Mouse (Mus musculus) neural tube, embryonic 14.5 days (tissue): ENCODE measurements around the gene Fcamr. TPM values are rescaled to one million over a fixed set of nuclear protein-coding genes. Genes with fewer than 3 reads are reported as not detected.

Experiments used
- ATAC-seq: fragments of 200-750 bp; cut with Nextera tagmentation; 2 replicates; pipeline ENCODE4 v1.8.0; 2017; ENCODE audit warnings: low read depth, mild to moderate bottlenecking, moderate TSS enrichment, moderate library complexity
- H3K27ac ChIP-seq: fragments of 300-500 bp; sonication (generic); 2 replicates; pipeline ENCODE4 v1.5.1; 2014; ENCODE audit warnings: low read depth, mild to moderate bottlenecking, control low read depth, low read length, moderate library complexity, mixed read lengths
- H3K27me3 ChIP-seq: fragments of 300-500 bp; sonication (generic); 2 replicates; pipeline ENCODE4 v1.6.1; 2014; ENCODE audit warnings: low read length; ENCODE audit not compliant: control insufficient read depth, insufficient read depth
- H3K36me3 ChIP-seq: fragments of 300-500 bp; sonication (generic); 2 replicates; pipeline ENCODE4 v1.6.1; 2014; ENCODE audit warnings: low read length, mixed read lengths; ENCODE audit not compliant: control insufficient read depth, insufficient read depth
- H3K4me1 ChIP-seq: fragments of 300-500 bp; sonication (generic); 2 replicates; pipeline ENCODE4 v1.6.1; 2014; ENCODE audit warnings: low read length; ENCODE audit not compliant: control insufficient read depth, insufficient read depth
- H3K4me2 ChIP-seq: fragments of 300-500 bp; sonication (generic); 2 replicates; pipeline ENCODE4 v1.6.1; 2014; ENCODE audit warnings: mild to moderate bottlenecking, low read depth, low read length, control low read depth
- H3K4me3 ChIP-seq: fragments of 300-500 bp; sonication (generic); 2 replicates; pipeline ENCODE4 v1.5.1; 2014; ENCODE audit warnings: low read depth, low read length, control low read depth, mixed read lengths
- H3K9ac ChIP-seq: fragments of 300-500 bp; sonication (generic); replicated peaks from 2 replicates; pipeline ENCODE4 v1.6.1; 2014; ENCODE audit warnings: low read depth, mild to moderate bottlenecking, control low read depth, low read length, mixed read lengths
- H3K9me3 ChIP-seq: fragments of 300-500 bp; sonication (generic); 2 replicates; pipeline ENCODE4 v1.6.1; 2016; ENCODE audit warnings: low read length; ENCODE audit not compliant: control insufficient read depth
- WGBS: fragments of 180-500 bp; shearing (Covaris S2); extraction: QIAGEN DNeasy Blood & Tissue Kit; methylation state at CpG from one replicate; pipeline ENCODE4 v1.1.7; 2014; 5-methylcytosine and 5-hydroxymethylcytosine counted together
- polyA plus RNA-seq: library from polyadenylated mRNA; unstranded; fragments of >200 nt; fragmentation: Nextera tagmentation; extraction: Ambion mirVana; gene quantifications from 2 replicates; pipeline ENCODE4 v1.2.1, GENCODE M21; 2014

The Fcamr gene
- polyA plus RNA-seq, 1 experiment from 2014 or later = not detected

DNA sequence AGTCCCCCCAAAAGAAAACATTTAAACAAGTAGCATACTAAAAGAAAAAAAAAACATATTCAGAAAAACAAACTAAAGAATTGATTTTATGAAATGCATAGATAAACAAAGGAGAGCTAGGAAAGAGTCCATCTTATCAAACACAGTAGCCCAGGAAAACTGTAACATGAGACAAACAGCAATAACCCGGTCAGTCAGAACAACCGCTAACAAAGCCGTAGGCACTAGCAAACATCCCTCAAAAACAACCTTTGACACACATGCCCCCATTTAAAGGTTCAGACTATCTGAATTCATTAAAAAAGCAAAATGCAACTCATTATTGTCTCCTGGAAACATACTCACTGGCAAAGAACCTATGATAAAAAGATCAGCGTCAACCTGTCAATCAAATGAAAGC lies 56.8 kb downstream of the Fcamr start:
- no peak for ATAC-seq
- Histone ChIP-seq H3K27ac (no peak overlapping the region), H3K4me3 (no peak overlapping the region), H3K9me3 (no peaks in the 10 kb centered on the region), H3K36me3 (no peaks in the 10 kb centered on the region), H3K4me1 (no peaks in the 10 kb centered on the region), H3K4me2 (no peak overlapping the region), H3K9ac (no peak overlapping the region), H3K27me3 (no peaks in the 10 kb centered on the region)
- WGBS = 91% methylated on average over 4 of the region's 4 CpGs

DNA sequence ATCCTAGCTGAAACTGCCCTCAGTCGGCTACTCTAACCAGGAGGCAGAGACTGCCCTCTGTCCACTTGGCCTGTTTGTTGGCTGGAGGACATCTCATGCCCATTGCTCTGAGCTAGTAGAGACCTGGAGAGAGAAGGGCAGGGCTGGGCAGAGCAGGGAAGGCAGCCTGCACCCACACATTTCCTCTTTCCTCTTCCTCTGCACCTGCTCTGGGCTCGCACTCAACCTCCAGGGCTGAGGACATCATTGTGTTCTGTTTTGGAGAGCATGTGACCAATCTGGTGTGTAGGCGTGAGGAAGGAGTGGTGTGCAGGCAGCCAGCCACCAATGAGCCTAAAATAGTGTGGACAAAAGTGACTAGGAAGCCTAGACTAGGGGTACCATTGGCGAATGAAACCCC lies 63.5 kb downstream of the Fcamr start:
- Histone ChIP-seq H3K9ac (no peak overlapping the region), H3K9me3 (no peaks in the 10 kb centered on the region; the same call in 1 of the 2 replicates), H3K4me3 (no peak overlapping the region), H3K4me2 (no peak overlapping the region), H3K27ac (no peak overlapping the region), H3K27me3 (no peaks in the 10 kb centered on the region), H3K36me3 (no peaks in the 10 kb centered on the region), H3K4me1 (no peaks in the 10 kb centered on the region)
- whole genome bisulfite sequencing = 95% methylated on average over 4 of the region's 4 CpGs
- no peak for ATAC-seq

Other genes starting within 250 kb of the Fcamr start
- not detected in 2 replicates for gene Zp3r, start 171.3 kb upstream of the Fcamr start, polyA plus RNA-seq
- gene C4bp, start 139.3 kb upstream of the Fcamr start, polyA plus RNA-seq = not detected in 2 replicates
- not detected in 2 replicates for gene Gm29427, start 85.1 kb upstream of the Fcamr start, polyA plus RNA-seq
- 16.2 and 18.4 TPM in 2 replicates for gene Yod1, start 83.6 kb upstream of the Fcamr start, polyA plus RNA-seq
- 24.3 and 25.6 TPM in 2 replicates for gene Pfkfb2, start 71.6 kb upstream of the Fcamr start, polyA plus RNA-seq
- gene AA986860, start 68.9 kb upstream of the Fcamr start, polyA plus RNA-seq = 0.61 and 0.90 TPM in 2 replicates
- gene Pigr, start 25.8 kb downstream of the Fcamr start, polyA plus RNA-seq = not detected in 2 replicates
- 1.5 and 1.7 TPM in 2 replicates for gene Fcmr, start 64.8 kb downstream of the Fcamr start, polyA plus RNA-seq
- gene Il24, start 86.6 kb downstream of the Fcamr start, polyA plus RNA-seq = not detected in 2 replicates
- gene Il20, start 110.5 kb downstream of the Fcamr start, polyA plus RNA-seq = not detected in 2 replicates
- gene Il19, start 139.2 kb downstream of the Fcamr start, polyA plus RNA-seq = not detected in 2 replicates
- not detected in 2 replicates for gene Il10, start 218.9 kb downstream of the Fcamr start, polyA plus RNA-seq